Mouse (Mus musculus) cerebellum, adult 9-11 months (tissue): ENCODE data around the gene Scd4.
A peak's percentile ranks its signal among the peaks of the same experiment; 100 is the strongest.

ENCODE experiments used
- DNase-seq: peaks from one replicate; pipeline ENCODE4 v3.0.0; 2022

The Scd4 gene

DNA sequence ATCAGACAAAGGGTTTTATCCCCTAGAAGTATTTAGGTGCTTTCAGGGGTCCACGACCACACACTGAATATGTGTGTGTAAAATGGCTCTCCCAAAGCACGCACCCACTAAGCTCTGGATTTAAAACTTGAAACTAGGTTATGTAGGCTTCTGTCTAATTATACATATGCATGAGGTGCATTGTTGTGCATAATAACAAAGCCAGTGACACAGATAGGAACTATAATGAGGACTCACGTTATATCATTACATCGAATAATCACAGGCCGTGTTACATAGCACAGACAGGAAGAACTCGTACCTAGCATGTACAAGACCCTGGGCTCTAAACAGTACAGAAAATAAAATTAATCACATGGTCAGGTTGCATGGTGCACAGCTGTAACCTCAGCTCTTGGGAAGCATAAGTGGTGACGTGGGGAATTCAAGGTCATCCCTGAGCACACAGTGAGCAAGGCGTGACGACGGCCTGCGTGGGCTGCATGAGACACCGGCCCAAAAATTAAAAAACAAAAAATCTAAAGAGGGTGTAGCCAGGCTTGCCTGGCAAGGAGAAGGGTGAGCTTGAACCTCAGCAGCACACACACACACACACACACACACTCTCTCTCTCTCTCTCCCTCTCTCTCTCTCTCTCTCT, 49.9 kb downstream of the Scd4 start:
- no peak for DNase-seq

DNA sequence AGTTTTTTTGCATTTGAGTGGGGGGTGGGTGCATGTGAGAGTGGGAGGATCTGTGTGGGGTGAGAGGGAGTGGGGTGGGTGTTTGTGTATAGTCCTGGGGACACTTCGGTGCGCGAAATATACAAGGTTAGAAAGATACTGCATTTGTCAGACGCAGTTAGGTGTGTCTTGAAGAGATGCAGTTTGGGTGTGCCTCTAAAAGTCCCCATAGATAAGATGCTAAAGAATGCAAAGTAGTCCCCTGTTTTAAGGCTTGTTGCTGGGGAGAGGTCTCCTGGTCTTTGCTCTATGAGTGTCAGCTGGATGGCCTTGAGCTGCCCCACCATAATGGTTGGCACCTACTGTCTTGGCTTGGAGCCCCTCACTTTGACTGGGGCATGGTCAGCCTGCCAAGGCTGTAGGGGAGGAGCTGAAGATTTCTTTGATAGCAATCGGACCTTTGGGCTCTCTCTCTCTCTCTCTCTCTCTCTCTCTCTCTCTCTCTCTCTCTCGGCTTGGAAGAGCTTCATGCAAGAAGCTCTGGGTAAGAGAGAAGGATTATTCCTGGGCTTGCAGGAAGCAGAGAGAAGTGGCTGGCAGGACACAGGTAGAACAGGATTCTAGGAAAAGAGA, 53.1 kb downstream of the Scd4 start:
- DNase-seq = no peak

DNA sequence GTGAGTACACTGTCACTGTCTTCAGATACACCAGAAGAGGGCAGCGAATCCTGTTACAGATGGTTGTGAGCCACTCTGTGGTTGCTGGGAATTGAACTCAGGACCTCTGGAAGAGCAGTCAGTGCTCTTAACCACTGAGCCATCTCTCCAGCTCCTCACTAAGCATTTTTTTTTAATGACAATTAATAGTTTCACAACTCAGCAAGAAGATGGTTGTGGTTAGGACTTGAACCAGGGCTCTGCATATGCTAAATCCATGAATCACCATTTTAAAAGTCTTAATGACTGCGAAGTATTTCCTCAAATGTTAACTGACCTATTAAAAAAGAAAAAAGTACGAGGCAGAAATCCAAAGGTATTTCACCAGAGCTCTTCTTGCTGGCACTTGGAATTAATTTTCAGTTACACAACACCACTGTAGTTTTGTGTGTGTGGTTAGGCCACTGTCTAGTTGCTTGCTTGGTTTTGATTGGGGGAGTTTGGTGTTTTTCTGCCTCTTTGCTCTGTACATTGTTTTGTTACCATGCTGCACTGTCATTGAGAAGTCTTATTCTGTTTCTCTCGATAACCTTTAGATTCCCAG, 54.3 kb downstream of the Scd4 start:
- DNase-seq = no peak

DNA sequence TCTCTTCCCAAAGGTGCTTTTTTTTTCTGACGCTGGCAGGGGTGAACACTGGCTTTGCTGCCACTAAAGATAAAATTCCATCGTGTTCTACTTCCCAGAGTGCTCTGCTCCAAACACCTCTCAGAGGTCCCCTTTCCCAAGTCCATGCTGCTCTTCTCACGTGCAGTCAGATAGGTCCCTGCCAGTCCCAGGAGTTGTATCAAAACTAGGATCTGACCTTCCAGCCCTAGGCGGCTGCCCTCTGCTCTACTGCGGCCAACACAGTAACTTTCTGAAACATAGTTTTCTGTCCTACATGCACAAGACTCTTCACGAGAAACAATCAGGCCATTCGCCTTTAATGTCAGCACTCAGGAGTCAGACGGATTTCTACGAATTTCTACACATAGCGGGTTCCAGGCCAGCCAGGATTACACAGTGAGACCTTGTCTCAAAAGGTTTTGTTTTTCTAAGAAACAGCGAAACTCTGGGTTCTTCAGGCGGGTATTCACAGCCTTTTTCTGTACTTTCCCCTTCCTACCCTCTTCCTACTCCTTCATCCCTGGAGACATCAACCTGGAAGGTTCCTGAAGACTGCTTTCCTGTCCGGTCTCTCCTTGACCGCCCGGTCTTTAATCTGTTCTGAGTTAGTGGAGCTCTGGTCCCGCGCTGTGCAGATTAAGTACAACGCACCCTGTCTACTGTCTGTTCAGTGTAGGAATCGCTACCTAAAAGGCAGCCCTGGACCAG, 55.0 kb downstream of the Scd4 start:
- no peak for DNase-seq

DNA sequence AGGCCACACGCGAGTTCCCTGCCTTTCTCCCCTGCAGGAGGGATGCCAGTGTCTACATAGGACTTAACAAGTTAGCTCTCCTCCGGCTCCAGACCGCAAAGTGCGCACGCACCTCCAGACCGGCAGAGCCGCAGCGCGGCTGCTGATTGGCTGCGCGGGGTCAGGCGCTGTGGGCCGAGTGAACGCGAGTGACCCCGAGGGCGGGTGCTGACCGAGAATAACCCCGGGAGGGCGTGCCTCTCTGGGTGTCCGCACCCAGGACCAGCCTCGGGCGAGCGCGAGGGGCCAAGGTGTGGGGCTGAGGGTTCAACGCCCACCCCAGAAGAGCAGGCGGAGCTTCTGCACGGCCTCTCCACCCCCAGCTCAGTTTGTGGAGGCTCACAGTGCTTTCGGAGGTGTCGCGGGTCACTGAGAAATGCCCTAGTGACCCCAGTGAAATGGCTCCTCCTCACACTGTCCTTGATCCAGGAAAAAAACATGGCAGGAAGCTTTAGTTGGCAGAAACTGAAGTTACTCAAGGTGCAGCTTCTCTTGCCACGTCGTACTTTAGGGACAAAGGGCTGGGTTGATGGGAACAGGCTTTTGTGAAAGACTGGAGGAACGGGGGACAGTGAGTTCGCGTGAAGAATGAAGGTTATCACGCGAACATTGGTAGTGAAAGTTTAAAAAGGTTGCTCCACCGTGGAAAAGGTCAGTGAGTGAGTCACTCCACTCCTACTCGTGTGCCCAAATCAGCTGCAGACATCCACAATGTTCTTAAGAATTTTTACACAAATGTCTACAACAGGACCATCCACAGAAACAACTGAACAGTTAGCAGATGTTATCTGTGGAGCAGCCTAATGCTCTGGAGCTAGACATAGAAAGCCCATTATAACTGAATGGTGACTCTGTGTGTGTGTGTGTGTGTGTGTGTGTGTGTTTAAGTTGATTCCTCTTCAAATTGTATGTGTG, 55.9 kb downstream of the Scd4 start:
- DNase-seq = peak; percentile 94

DNA sequence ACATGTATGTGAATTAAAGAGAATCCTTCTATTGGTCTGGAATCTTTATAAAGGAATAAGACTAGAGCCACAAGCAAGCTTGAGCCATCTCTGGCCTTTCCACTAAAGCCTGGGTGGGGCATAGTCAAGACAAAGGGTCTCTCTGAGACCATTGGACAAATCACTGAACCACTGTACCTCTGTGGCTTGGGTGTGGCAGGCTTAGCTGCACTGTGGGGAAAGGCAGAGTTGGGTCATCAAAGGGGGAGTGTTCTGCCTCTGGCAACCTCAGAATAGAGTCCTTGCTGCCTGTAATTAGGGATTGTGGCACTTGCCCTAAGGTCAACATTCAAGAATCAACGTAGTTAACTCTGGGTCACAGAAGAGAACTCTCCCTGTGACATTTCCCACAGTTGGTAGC, 56.6 kb downstream of the Scd4 start:
- DNase-seq = no peak

DNA sequence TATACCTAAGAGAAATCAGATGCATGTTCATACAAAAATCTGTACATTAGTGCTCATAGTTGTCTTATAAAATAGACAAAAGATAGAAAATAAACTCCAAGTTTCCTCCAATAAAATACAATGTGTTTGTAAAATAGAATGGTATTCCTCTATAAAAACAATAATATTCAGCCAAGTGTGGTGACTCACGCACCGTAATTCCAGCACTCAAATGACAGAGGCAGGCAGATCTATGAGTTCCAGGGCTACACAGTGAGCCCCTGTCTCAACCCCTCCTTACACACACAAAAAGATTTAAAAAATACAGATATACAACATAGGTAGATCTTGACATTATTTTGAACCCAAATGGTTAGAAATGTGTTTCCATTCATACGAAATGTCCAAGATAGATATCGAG, 59.0 kb downstream of the Scd4 start:
- no peak for DNase-seq

DNA sequence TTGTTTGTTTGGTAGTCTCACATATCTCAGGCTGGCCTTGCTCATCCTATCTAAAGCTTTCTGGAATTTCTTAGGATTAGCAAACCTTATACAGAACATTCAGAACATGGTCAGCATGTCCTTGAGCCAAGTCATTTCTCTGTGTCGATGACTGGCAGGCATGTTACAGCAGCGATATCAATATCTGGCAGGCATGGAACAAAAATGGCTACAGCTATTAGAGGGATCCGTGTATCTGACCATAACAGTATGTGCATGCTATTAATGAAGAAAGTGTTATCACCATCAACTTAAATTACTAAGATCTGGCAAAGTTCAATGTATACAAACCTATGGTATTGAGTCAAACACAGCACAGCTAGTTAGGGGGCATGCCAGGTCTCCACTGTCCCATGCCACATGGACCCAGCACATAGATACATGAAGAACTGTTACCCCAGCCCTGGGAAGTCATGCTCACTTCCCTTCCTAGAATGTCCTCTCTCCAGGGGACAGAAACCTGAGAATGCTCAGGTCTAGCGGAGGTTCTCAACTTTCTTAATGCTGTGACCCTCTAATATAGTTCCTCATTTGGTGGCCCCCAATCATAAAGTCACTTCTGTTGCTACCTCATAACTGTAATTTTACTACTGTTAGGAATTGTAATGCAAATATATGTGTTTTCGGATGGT, 59.6 kb downstream of the Scd4 start:
- no peak for DNase-seq

DNA sequence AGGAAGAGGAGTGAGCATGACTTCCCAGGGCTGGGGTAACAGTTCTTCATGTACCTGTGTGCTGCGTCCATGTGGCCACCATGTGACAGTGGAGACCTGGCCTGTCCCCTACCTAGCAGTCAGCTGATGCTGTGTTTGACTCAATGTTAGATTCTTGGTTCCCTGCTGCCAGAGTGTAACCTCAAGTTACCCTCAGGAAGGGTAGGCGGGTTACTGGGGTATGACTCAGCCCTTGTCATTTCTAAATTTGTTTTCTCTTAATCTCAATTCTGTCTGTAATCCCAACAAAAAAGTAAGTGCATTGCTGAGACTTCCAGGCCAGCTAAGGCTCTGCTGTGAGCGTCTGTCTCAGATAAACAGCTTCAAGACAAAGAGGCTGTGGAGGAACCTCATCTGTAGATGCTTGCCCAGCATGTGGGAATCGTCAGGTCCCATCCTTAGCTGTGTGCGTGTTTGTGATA, 61.1 kb downstream of the Scd4 start:
- DNase-seq = no peak

DNA sequence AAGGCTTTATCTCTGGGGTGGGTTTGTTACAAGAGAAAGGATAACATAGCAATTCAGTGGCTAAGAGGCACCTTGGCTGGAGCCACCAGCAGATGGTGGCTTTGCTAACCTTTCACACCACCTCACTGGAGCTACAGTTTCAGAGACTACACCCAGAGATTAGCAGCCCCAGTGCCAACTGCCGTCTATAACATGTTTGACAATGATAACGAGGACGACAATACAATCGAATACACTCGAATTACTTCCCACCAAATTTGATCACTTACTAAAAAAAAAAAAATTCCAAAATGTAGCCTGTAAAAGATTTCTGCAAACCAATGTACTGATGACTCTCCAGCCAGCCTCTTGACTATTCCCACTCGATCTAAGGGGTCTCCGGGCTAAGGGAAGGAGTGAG, 62.1 kb downstream of the Scd4 start:
- no peak for DNase-seq
